Mouse (Mus musculus) midbrain, embryonic 10.5 days (tissue): ENCODE data around the gene Lrrc25. TPM values are rescaled to one million over a fixed set of nuclear protein-coding genes. Genes with fewer than 3 reads are reported as not detected.

Experiments
- DNase-seq: peaks from one replicate; pipeline ENCODE4 v3.0.0-alpha.2; 2017; ENCODE audit warnings: low spot score
- H3K27ac ChIP-seq: fragments of 300-500 bp; sonication (generic); replicated peaks from 2 replicates; pipeline ENCODE4 v1.5.1; 2016; ENCODE audit warnings: mild to moderate bottlenecking
- H3K27me3 ChIP-seq: fragments of 300-500 bp; sonication (generic); 2 replicates; pipeline ENCODE4 v1.6.1; 2016; ENCODE audit warnings: low read depth, mild to moderate bottlenecking; ENCODE audit not compliant: poor library complexity, severe bottlenecking
- H3K36me3 ChIP-seq: fragments of 300-500 bp; sonication (generic); 2 replicates; pipeline ENCODE4 v1.6.1; 2016; ENCODE audit warnings: mild to moderate bottlenecking, moderate library complexity
- H3K4me1 ChIP-seq: fragments of 300-500 bp; sonication (generic); 2 replicates; pipeline ENCODE4 v1.6.1; 2016
- H3K4me3 ChIP-seq: fragments of 300-500 bp; sonication (generic); 2 replicates; pipeline ENCODE4 v1.5.1; 2016; ENCODE audit warnings: mild to moderate bottlenecking, moderate library complexity
- H3K9me3 ChIP-seq: fragments of 300-500 bp; sonication (generic); replicated peaks from 2 replicates; pipeline ENCODE4 v1.6.1; 2016; ENCODE audit warnings: mild to moderate bottlenecking
- WGBS: fragments of 180-500 bp; shearing (Covaris S2); methylation state at CpG from one replicate; pipeline ENCODE4 v1.1.7; 2016; 5-methylcytosine and 5-hydroxymethylcytosine counted together
- polyA plus RNA-seq: library from polyadenylated mRNA; unstranded; fragments of >200 nt; fragmentation: Nextera tagmentation; extraction: Ambion mirVana; gene quantifications from 2 replicates; pipeline ENCODE4 v1.2.1, GENCODE M21; 2016

The Lrrc25 gene
- polyA plus RNA-seq, 1 experiment from 2014 or later = 1.1 TPM

GRCm38 (mm10) chr8:70646369-70646768 is 30.4 kb downstream of the Lrrc25 start:
- no peaks in the 10 kb centered on the region for H3K9me3 ChIP-seq
- peak overlapping the region; percentile 59 for H3K27ac ChIP-seq
- no peak for DNase-seq
- H3K4me1 ChIP-seq = peaks cover 38% of the 10 kb centered on the region
- H3K36me3 ChIP-seq = peaks cover 30% of the 10 kb centered on the region
- WGBS = 82% methylated on average over 6 of the region's 6 CpGs
- H3K27me3 ChIP-seq = no peaks in the 10 kb centered on the region; the same call in 1 of the 2 replicates
- H3K4me3 ChIP-seq = no peak overlapping the region

GRCm38 (mm10) chr8:70646775-70647174 is 30.8 kb downstream of the Lrrc25 start:
- no peak for DNase-seq
- peaks cover 34% of the 10 kb centered on the region for H3K36me3 ChIP-seq
- peak overlapping the region; percentile 75 for H3K27ac ChIP-seq
- no peaks in the 10 kb centered on the region for H3K9me3 ChIP-seq
- H3K4me3 ChIP-seq = no peak overlapping the region
- H3K27me3 ChIP-seq = no peaks in the 10 kb centered on the region; the same call in 1 of the 2 replicates
- H3K4me1 ChIP-seq = peaks cover 38% of the 10 kb centered on the region

- peaks cover 41% of the 10 kb centered on the region for H3K4me1 ChIP-seq
- WGBS = 60% methylated on average over 8 of the region's 8 CpGs
Measured at GRCm38 (mm10) chr8:70647343-70648163, 31.6 kb downstream of the Lrrc25 start.

GRCm38 (mm10) chr8:70648164-70648442 is 32.1 kb downstream of the Lrrc25 start:
- 35% methylated on average over 1 of the region's 1 CpGs for WGBS
- Histone ChIP-seq H3K36me3 (peaks cover 48% of the 10 kb centered on the region), H3K27me3 (no peaks in the 10 kb centered on the region; the same call in 1 of the 2 replicates), H3K4me1 (peaks cover 45% of the 10 kb centered on the region), H3K9me3 (no peaks in the 10 kb centered on the region), H3K27ac (peak overlapping the region; percentile 75), H3K4me3 (no peak overlapping the region)
- DNase-seq = no peak

More at GRCm38 (mm10) chr8:70647343-70648163, 31.6 kb downstream of the Lrrc25 start:
- no peaks in the 10 kb centered on the region; the same call in 1 of the 2 replicates for H3K27me3 ChIP-seq
- H3K36me3 ChIP-seq = peaks cover 42% of the 10 kb centered on the region
- H3K27ac ChIP-seq = peak overlapping the region; percentile 75
- no peaks in the 10 kb centered on the region for H3K9me3 ChIP-seq
- no peak for DNase-seq
- H3K4me3 ChIP-seq = 0 out of 2 replicates have a peak overlapping the region, but pooled peaks have one; percentile 9

- H3K27ac ChIP-seq = peak overlapping the region; percentile 34; the same call in 1 of the 2 replicates
- peaks cover 50% of the 10 kb centered on the region for H3K4me1 ChIP-seq
- 71% methylated on average over 3 of the region's 3 CpGs for WGBS
- peaks cover 52% of the 10 kb centered on the region for H3K36me3 ChIP-seq
- H3K27me3 ChIP-seq = no peaks in the 10 kb centered on the region; the same call in 1 of the 2 replicates
- DNase-seq = no peak
- H3K4me3 ChIP-seq = no peak overlapping the region
- no peaks in the 10 kb centered on the region for H3K9me3 ChIP-seq
Measured at GRCm38 (mm10) chr8:70648921-70649320, 33.0 kb downstream of the Lrrc25 start.

- H3K36me3 ChIP-seq = peaks cover 52% of the 10 kb centered on the region
- H3K27me3 ChIP-seq = no peaks in the 10 kb centered on the region; the same call in 1 of the 2 replicates
- H3K4me3 ChIP-seq = no peak overlapping the region
- H3K27ac ChIP-seq = no peak overlapping the region; the same call in 1 of the 2 replicates
- H3K4me1 ChIP-seq = peaks cover 54% of the 10 kb centered on the region
- no peak for DNase-seq
- H3K9me3 ChIP-seq = no peaks in the 10 kb centered on the region
- 90% methylated on average over 4 of the region's 4 CpGs for WGBS
Measured at GRCm38 (mm10) chr8:70649324-70649723, 33.4 kb downstream of the Lrrc25 start.

GRCm38 (mm10) chr8:70650351-70650750 is 34.4 kb downstream of the Lrrc25 start:
- H3K4me3 ChIP-seq = no peak overlapping the region
- peaks cover 63% of the 10 kb centered on the region for H3K4me1 ChIP-seq
- peaks cover 59% of the 10 kb centered on the region for H3K36me3 ChIP-seq
- H3K9me3 ChIP-seq = no peaks in the 10 kb centered on the region
- WGBS = 94% methylated on average over 17 of the region's 17 CpGs
- no peak for DNase-seq
- H3K27ac ChIP-seq = peak overlapping the region; percentile 38; the same call in 1 of the 2 replicates
- H3K27me3 ChIP-seq = no peaks in the 10 kb centered on the region; the same call in 1 of the 2 replicates

- H3K4me3 ChIP-seq = no peak overlapping the region
- 59% methylated on average over 2 of the region's 2 CpGs for WGBS
- peaks cover 65% of the 10 kb centered on the region for H3K4me1 ChIP-seq
- H3K27me3 ChIP-seq = no peaks in the 10 kb centered on the region
- peak overlapping the region; percentile 53; the same call in 1 of the 2 replicates for H3K27ac ChIP-seq
- peak; percentile 57 for DNase-seq
- peaks cover 67% of the 10 kb centered on the region for H3K36me3 ChIP-seq
- H3K9me3 ChIP-seq = no peaks in the 10 kb centered on the region
Measured at GRCm38 (mm10) chr8:70653226-70653625, 37.3 kb downstream of the Lrrc25 start.

GRCm38 (mm10) chr8:70654121-70654520 is 38.2 kb downstream of the Lrrc25 start:
- Histone ChIP-seq H3K4me3 (no peak overlapping the region), H3K4me1 (peaks cover 68% of the 10 kb centered on the region), H3K27me3 (no peaks in the 10 kb centered on the region), H3K27ac (peak overlapping the region; percentile 93), H3K9me3 (no peaks in the 10 kb centered on the region), H3K36me3 (peaks cover 59% of the 10 kb centered on the region)
- DNase-seq = no peak
- 76% methylated on average over 1 of the region's 1 CpGs for WGBS

- WGBS = 17% methylated on average over 2 of the region's 2 CpGs
- H3K27me3 ChIP-seq = no peaks in the 10 kb centered on the region
- H3K9me3 ChIP-seq = no peaks in the 10 kb centered on the region
- H3K4me3 ChIP-seq = peak overlapping the region; percentile 34
- peaks cover 77% of the 10 kb centered on the region for H3K4me1 ChIP-seq
- DNase-seq = peak; percentile 40
- peaks cover 46% of the 10 kb centered on the region for H3K36me3 ChIP-seq
- H3K27ac ChIP-seq = peak overlapping the region; percentile 93
Measured at GRCm38 (mm10) chr8:70655469-70655868, 39.5 kb downstream of the Lrrc25 start.

GRCm38 (mm10) chr8:70656193-70656790 is 40.3 kb downstream of the Lrrc25 start:
- no peaks in the 10 kb centered on the region for H3K9me3 ChIP-seq
- DNase-seq = peak; percentile 60
- H3K36me3 ChIP-seq = peaks cover 37% of the 10 kb centered on the region
- WGBS = 44% methylated on average over 13 of the region's 13 CpGs
- H3K27ac ChIP-seq = peak overlapping the region; percentile 93
- no peaks in the 10 kb centered on the region for H3K27me3 ChIP-seq
- H3K4me1 ChIP-seq = peaks cover 82% of the 10 kb centered on the region
- H3K4me3 ChIP-seq = peak overlapping the region; percentile 34; the same call in 1 of the 2 replicates

GRCm38 (mm10) chr8:70657214-70657613 is 41.3 kb downstream of the Lrrc25 start:
- 94% methylated on average over 3 of the region's 3 CpGs for WGBS
- no peak for DNase-seq
- Histone ChIP-seq H3K27me3 (no peaks in the 10 kb centered on the region), H3K36me3 (peaks cover 28% of the 10 kb centered on the region), H3K9me3 (no peaks in the 10 kb centered on the region), H3K27ac (peak overlapping the region; percentile 93), H3K4me3 (peak overlapping the region; percentile 77), H3K4me1 (peaks cover 83% of the 10 kb centered on the region)

GRCm38 (mm10) chr8:70657739-70658138 is 41.8 kb downstream of the Lrrc25 start:
- H3K4me1 ChIP-seq = peaks cover 78% of the 10 kb centered on the region
- no peak for DNase-seq
- peak overlapping the region; percentile 77 for H3K4me3 ChIP-seq
- peaks cover 23% of the 10 kb centered on the region for H3K36me3 ChIP-seq
- 81% methylated on average over 2 of the region's 2 CpGs for WGBS
- H3K9me3 ChIP-seq = no peaks in the 10 kb centered on the region
- peak overlapping the region; percentile 93 for H3K27ac ChIP-seq
- H3K27me3 ChIP-seq = no peaks in the 10 kb centered on the region
